Mouse (Mus musculus): Measurements from ENCODE around the gene Elk3.

The Elk3 gene

GRCm38 (mm10) chr10:93331543-93331942 lies 20.6 kb upstream of the Elk3 start:
- DNase-seq (ENCODE audit: low spot score in 2 of 2) = no peak

- DNase-seq (ENCODE audit: low spot score in 2 of 2) = no peak
Observed at GRCm38 (mm10) chr10:93328321-93328720, 17.4 kb upstream of the Elk3 start.

GRCm38 (mm10) chr10:93327187-93327586 lies 16.3 kb upstream of the Elk3 start:
- DNase-seq (ENCODE audit: low spot score in 2 of 2) = no peak

- no peak for DNase-seq (ENCODE audit: low spot score in 2 of 2)
Observed at GRCm38 (mm10) chr10:93326741-93327100, 15.8 kb upstream of the Elk3 start.

GRCm38 (mm10) chr10:93325804-93326740 lies 15.1 kb upstream of the Elk3 start:
- DNase-seq (ENCODE audit: low spot score in 2 of 2) = no peak

GRCm38 (mm10) chr10:93325369-93325768 lies 14.4 kb upstream of the Elk3 start:
- no peak for DNase-seq (ENCODE audit: low spot score in 2 of 2)

- no peak for DNase-seq (ENCODE audit: low spot score in 2 of 2)
Observed at GRCm38 (mm10) chr10:93324438-93324837, 13.5 kb upstream of the Elk3 start.

GRCm38 (mm10) chr10:93323659-93324058 lies 12.7 kb upstream of the Elk3 start:
- DNase-seq (ENCODE audit: low spot score in 2 of 2) = no peak

GRCm38 (mm10) chr10:93321763-93322162 lies 10.8 kb upstream of the Elk3 start:
- DNase-seq (ENCODE audit: low spot score in 2 of 2) = no peak

GRCm38 (mm10) chr10:93320148-93320547 lies 9.2 kb upstream of the Elk3 start:
- DNase-seq (ENCODE audit: low spot score in 2 of 2) = no peak

- no peak for DNase-seq (ENCODE audit: low spot score in 2 of 2)
Observed at GRCm38 (mm10) chr10:93319526-93320063, 8.7 kb upstream of the Elk3 start.

GRCm38 (mm10) chr10:93316909-93317308 lies 6.0 kb upstream of the Elk3 start:
- DNase-seq (ENCODE audit: low spot score in 2 of 2) = no peak

- DNase-seq (ENCODE audit: low spot score in 2 of 2) = no peak
Observed at GRCm38 (mm10) chr10:93311576-93311975, 641 bp upstream of the Elk3 start.

- peak in 1 of 2 experiments; percentile 30 for DNase-seq (ENCODE audit: low spot score in 2 of 2)
Observed at GRCm38 (mm10) chr10:93309934-93310621, 857 bp downstream of the Elk3 start.

GRCm38 (mm10) chr10:93309131-93309933 lies 1.6 kb downstream of the Elk3 start:
- DNase-seq (ENCODE audit: low spot score in 2 of 2) = peak in 1 of 2 experiments; percentile 39

GRCm38 (mm10) chr10:93306367-93306766 lies 4.6 kb downstream of the Elk3 start:
- DNase-seq (ENCODE audit: low spot score in 2 of 2) = no peak

GRCm38 (mm10) chr10:93305946-93306345 lies 5.0 kb downstream of the Elk3 start:
- no peak for DNase-seq (ENCODE audit: low spot score in 2 of 2)

- no peak for DNase-seq (ENCODE audit: low spot score in 2 of 2)
Observed at GRCm38 (mm10) chr10:93303231-93303630, 7.7 kb downstream of the Elk3 start.

GRCm38 (mm10) chr10:93301831-93302230 lies 9.1 kb downstream of the Elk3 start:
- DNase-seq (ENCODE audit: low spot score in 2 of 2) = no peak

- DNase-seq (ENCODE audit: low spot score in 2 of 2) = no peak
Observed at GRCm38 (mm10) chr10:93298208-93298607, 12.7 kb downstream of the Elk3 start.

- no peak for DNase-seq (ENCODE audit: low spot score in 2 of 2)
Observed at GRCm38 (mm10) chr10:93297774-93298173, 13.2 kb downstream of the Elk3 start.
